Mouse (Mus musculus): ENCODE measurements around the gene Mkrn1. TPM values are rescaled to one million over a fixed set of nuclear protein-coding genes. Genes with fewer than 3 reads are reported as not detected.

Mkrn1 gene
- polyA plus RNA-seq, 1 experiment from 2014 or later, result 260 TPM

- WGBS, result 70% methylated on average over 2 of the region's 2 CpGs
- Histone ChIP-seq H3K4me3 (ENCODE audit: low read depth, low read length) (no peak overlapping the region), H3K4me1 (ENCODE audit: control insufficient read depth, insufficient read depth, low read length) (no peaks in the 10 kb centered on the region)
Observed at GRCm38 (mm10) chr6:39434111-39434885, 14.0 kb upstream of the Mkrn1 start.

GRCm38 (mm10) chr6:39433701-39434100 lies 13.4 kb upstream of the Mkrn1 start:
- Histone ChIP-seq H3K27me3 (ENCODE audit: control insufficient read depth, insufficient read depth, low read length) (no peaks in the 10 kb centered on the region), H3K4me2 (ENCODE audit: low read depth, low read length) (no peak overlapping the region), H3K9me3 (ENCODE audit: control insufficient read depth, low read length) (no peaks in the 10 kb centered on the region), H3K4me1 (ENCODE audit: control insufficient read depth, insufficient read depth, low read length) (no peaks in the 10 kb centered on the region), H3K9ac (replicated peaks; ENCODE audit: low read depth, low read length) (no peak overlapping the region), H3K36me3 (ENCODE audit: control insufficient read depth, insufficient read depth, low read length) (no peaks in the 10 kb centered on the region), H3K27ac (ENCODE audit: low read depth, low read length) (no peak overlapping the region), H3K4me3 (ENCODE audit: low read depth, low read length) (no peak overlapping the region)
- ATAC-seq (ENCODE audit: low read depth), result no peak

More at GRCm38 (mm10) chr6:39434111-39434885, 14.0 kb upstream of the Mkrn1 start:
- no peaks in the 10 kb centered on the region for H3K36me3 ChIP-seq (ENCODE audit: control insufficient read depth, insufficient read depth, low read length)
- no peaks in the 10 kb centered on the region for H3K9me3 ChIP-seq (ENCODE audit: control insufficient read depth, low read length)
- no peak overlapping the region for H3K9ac ChIP-seq (replicated peaks; ENCODE audit: low read depth, low read length)
- no peak overlapping the region for H3K4me2 ChIP-seq (ENCODE audit: low read depth, low read length)
- no peak for ATAC-seq (ENCODE audit: low read depth)
- no peak overlapping the region for H3K27ac ChIP-seq (ENCODE audit: low read depth, low read length)
- H3K27me3 ChIP-seq (ENCODE audit: control insufficient read depth, insufficient read depth, low read length), result no peaks in the 10 kb centered on the region

- Histone ChIP-seq H3K9ac (replicated peaks; ENCODE audit: low read depth, low read length) (no peak overlapping the region), H3K27ac (ENCODE audit: low read depth, low read length) (no peak overlapping the region), H3K4me2 (ENCODE audit: low read depth, low read length) (no peak overlapping the region), H3K9me3 (ENCODE audit: control insufficient read depth, low read length) (no peaks in the 10 kb centered on the region), H3K4me1 (ENCODE audit: control insufficient read depth, insufficient read depth, low read length) (no peaks in the 10 kb centered on the region), H3K4me3 (ENCODE audit: low read depth, low read length) (no peak overlapping the region), H3K36me3 (ENCODE audit: control insufficient read depth, insufficient read depth, low read length) (no peaks in the 10 kb centered on the region), H3K27me3 (ENCODE audit: control insufficient read depth, insufficient read depth, low read length) (no peaks in the 10 kb centered on the region)
- 88% methylated on average over 4 of the region's 4 CpGs for WGBS
- ATAC-seq (ENCODE audit: low read depth), result no peak
Observed at GRCm38 (mm10) chr6:39433174-39433573, 12.9 kb upstream of the Mkrn1 start.

- Histone ChIP-seq H3K4me1 (ENCODE audit: control insufficient read depth, insufficient read depth, low read length) (no peaks in the 10 kb centered on the region), H3K4me3 (ENCODE audit: low read depth, low read length) (no peak overlapping the region), H3K9ac (replicated peaks; ENCODE audit: low read depth, low read length) (no peak overlapping the region), H3K27ac (ENCODE audit: low read depth, low read length) (no peak overlapping the region), H3K9me3 (ENCODE audit: control insufficient read depth, low read length) (no peaks in the 10 kb centered on the region), H3K27me3 (ENCODE audit: control insufficient read depth, insufficient read depth, low read length) (no peaks in the 10 kb centered on the region), H3K4me2 (ENCODE audit: low read depth, low read length) (no peak overlapping the region), H3K36me3 (ENCODE audit: control insufficient read depth, insufficient read depth, low read length) (no peaks in the 10 kb centered on the region)
- no peak for ATAC-seq (ENCODE audit: low read depth)
- 81% methylated on average over 11 of the region's 11 CpGs for WGBS
Observed at GRCm38 (mm10) chr6:39430722-39431121, 10.5 kb upstream of the Mkrn1 start.

GRCm38 (mm10) chr6:39429007-39429788 lies 8.9 kb upstream of the Mkrn1 start:
- H3K27me3 ChIP-seq (ENCODE audit: control insufficient read depth, insufficient read depth, low read length), result no peaks in the 10 kb centered on the region
- H3K36me3 ChIP-seq (ENCODE audit: control insufficient read depth, insufficient read depth, low read length), result no peaks in the 10 kb centered on the region
- H3K27ac ChIP-seq (ENCODE audit: low read depth, low read length), result no peak overlapping the region
- ATAC-seq (ENCODE audit: low read depth), result no peak
- no peak overlapping the region for H3K4me3 ChIP-seq (ENCODE audit: low read depth, low read length)
- no peak overlapping the region for H3K9ac ChIP-seq (replicated peaks; ENCODE audit: low read depth, low read length)
- WGBS, result 86% methylated on average over 6 of the region's 6 CpGs
- H3K9me3 ChIP-seq (ENCODE audit: control insufficient read depth, low read length), result no peaks in the 10 kb centered on the region
- H3K4me2 ChIP-seq (ENCODE audit: low read depth, low read length), result no peak overlapping the region
- H3K4me1 ChIP-seq (ENCODE audit: control insufficient read depth, insufficient read depth, low read length), result no peaks in the 10 kb centered on the region

- Histone ChIP-seq H3K4me1 (ENCODE audit: control insufficient read depth, insufficient read depth, low read length) (no peaks in the 10 kb centered on the region), H3K9ac (replicated peaks; ENCODE audit: low read depth, low read length) (no peak overlapping the region), H3K9me3 (ENCODE audit: control insufficient read depth, low read length) (no peaks in the 10 kb centered on the region), H3K27me3 (ENCODE audit: control insufficient read depth, insufficient read depth, low read length) (no peaks in the 10 kb centered on the region), H3K4me3 (ENCODE audit: low read depth, low read length) (no peak overlapping the region), H3K36me3 (ENCODE audit: control insufficient read depth, insufficient read depth, low read length) (no peaks in the 10 kb centered on the region), H3K27ac (ENCODE audit: low read depth, low read length) (no peak overlapping the region), H3K4me2 (ENCODE audit: low read depth, low read length) (no peak overlapping the region)
- ATAC-seq (ENCODE audit: low read depth), result no peak
- WGBS, result 84% methylated on average over 4 of the region's 4 CpGs
Observed at GRCm38 (mm10) chr6:39427276-39428003, 7.2 kb upstream of the Mkrn1 start.

GRCm38 (mm10) chr6:39426725-39427124 lies 6.5 kb upstream of the Mkrn1 start:
- H3K4me1 ChIP-seq (ENCODE audit: control insufficient read depth, insufficient read depth, low read length), result no peaks in the 10 kb centered on the region
- no peak overlapping the region for H3K9ac ChIP-seq (replicated peaks; ENCODE audit: low read depth, low read length)

GRCm38 (mm10) chr6:39425181-39425580 lies 4.9 kb upstream of the Mkrn1 start:
- ATAC-seq (ENCODE audit: low read depth), result no peak
- Histone ChIP-seq H3K4me2 (ENCODE audit: low read depth, low read length) (no peak overlapping the region), H3K9me3 (ENCODE audit: control insufficient read depth, low read length) (no peaks in the 10 kb centered on the region), H3K36me3 (ENCODE audit: control insufficient read depth, insufficient read depth, low read length) (no peaks in the 10 kb centered on the region), H3K27ac (ENCODE audit: low read depth, low read length) (no peak overlapping the region), H3K27me3 (ENCODE audit: control insufficient read depth, insufficient read depth, low read length) (no peaks in the 10 kb centered on the region), H3K4me1 (ENCODE audit: control insufficient read depth, insufficient read depth, low read length) (no peaks in the 10 kb centered on the region), H3K9ac (replicated peaks; ENCODE audit: low read depth, low read length) (no peak overlapping the region), H3K4me3 (ENCODE audit: low read depth, low read length) (no peak overlapping the region)
- WGBS, result 93% methylated on average over 2 of the region's 2 CpGs

More at GRCm38 (mm10) chr6:39426725-39427124, 6.5 kb upstream of the Mkrn1 start:
- Histone ChIP-seq H3K4me3 (ENCODE audit: low read depth, low read length) (no peak overlapping the region), H3K36me3 (ENCODE audit: control insufficient read depth, insufficient read depth, low read length) (no peaks in the 10 kb centered on the region), H3K9me3 (ENCODE audit: control insufficient read depth, low read length) (no peaks in the 10 kb centered on the region), H3K27ac (ENCODE audit: low read depth, low read length) (no peak overlapping the region), H3K4me2 (ENCODE audit: low read depth, low read length) (no peak overlapping the region), H3K27me3 (ENCODE audit: control insufficient read depth, insufficient read depth, low read length) (no peaks in the 10 kb centered on the region)
- WGBS, result 93% methylated on average over 4 of the region's 4 CpGs
- no peak for ATAC-seq (ENCODE audit: low read depth)

GRCm38 (mm10) chr6:39423686-39424085 lies 3.4 kb upstream of the Mkrn1 start:
- 95% methylated on average over 7 of the region's 7 CpGs for WGBS

More at GRCm38 (mm10) chr6:39423686-39424085, 3.4 kb upstream of the Mkrn1 start:
- H3K27ac ChIP-seq (ENCODE audit: low read depth, low read length), result no peak overlapping the region
- H3K4me3 ChIP-seq (ENCODE audit: low read depth, low read length), result no peak overlapping the region
- no peak overlapping the region for H3K4me2 ChIP-seq (ENCODE audit: low read depth, low read length)
- no peak overlapping the region for H3K9ac ChIP-seq (replicated peaks; ENCODE audit: low read depth, low read length)
- no peaks in the 10 kb centered on the region for H3K4me1 ChIP-seq (ENCODE audit: control insufficient read depth, insufficient read depth, low read length)
- H3K9me3 ChIP-seq (ENCODE audit: control insufficient read depth, low read length), result no peaks in the 10 kb centered on the region
- H3K36me3 ChIP-seq (ENCODE audit: control insufficient read depth, insufficient read depth, low read length), result no peaks in the 10 kb centered on the region
- H3K27me3 ChIP-seq (ENCODE audit: control insufficient read depth, insufficient read depth, low read length), result no peaks in the 10 kb centered on the region
- ATAC-seq (ENCODE audit: low read depth), result no peak
